Mouse (Mus musculus): ENCODE results near the gene Notch3. TPM values are rescaled to one million over a fixed set of nuclear protein-coding genes. Genes with fewer than 3 reads are reported as not detected.

The Notch3 gene
- polyA plus RNA-seq, 1 experiment: 0.23 TPM

- H3K36me3 ChIP-seq (replicated peaks; ENCODE audit: low read length): no peaks in the 10 kb centered on the region
- peaks cover 39% of the 10 kb centered on the region for H3K4me1 ChIP-seq
- H3K27me3 ChIP-seq (replicated peaks): peaks cover 58% of the 10 kb centered on the region
- no peak for TF ChIP-seq FLI1 (IDR thresholded peaks at IDR 0.05; ENCODE audit: low read length)
- no peak for TF ChIP-seq GATA1 (IDR thresholded peaks at IDR 0.05; ENCODE audit: borderline replicate concordance, low read length)
- peak overlapping the region; percentile 86 for H3K4me3 ChIP-seq (replicated peaks)
- H3K9me3 ChIP-seq: no peaks in the 10 kb centered on the region
These were observed 23.5 kb downstream of the Notch3 start for GRCm38 (mm10) chr17:32142907-32143854.

DNA sequence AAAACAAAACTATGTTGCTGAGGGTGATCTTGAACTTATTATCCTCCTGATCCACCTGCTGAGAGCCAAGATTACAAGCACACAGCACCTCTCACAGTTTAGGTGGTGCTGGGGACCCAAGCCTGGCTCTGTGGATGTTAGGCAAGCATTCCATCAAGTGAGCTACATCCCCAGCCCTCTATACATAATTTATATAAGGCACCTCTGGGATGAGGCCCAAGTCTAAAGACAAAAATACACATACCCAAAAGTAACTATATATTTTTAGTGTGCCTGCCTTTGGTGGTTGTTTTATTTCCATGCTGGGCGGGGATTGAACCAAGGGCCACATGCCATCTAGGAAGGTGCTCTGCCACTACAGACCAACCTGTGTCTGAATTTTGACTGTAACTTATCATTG, 24.4 kb downstream of the Notch3 start:
- Histone ChIP-seq H3K4me1 (peaks cover 39% of the 10 kb centered on the region), H3K9me3 (no peaks in the 10 kb centered on the region), H3K4me3 (replicated peaks) (no peak overlapping the region), H3K36me3 (replicated peaks; ENCODE audit: low read length) (no peaks in the 10 kb centered on the region), H3K27me3 (replicated peaks) (peaks cover 50% of the 10 kb centered on the region)
- TF ChIP-seq FLI1 (IDR thresholded peaks at IDR 0.05; ENCODE audit: low read length) (no peak), GATA1 (IDR thresholded peaks at IDR 0.05; ENCODE audit: borderline replicate concordance, low read length) (no peak)

DNA sequence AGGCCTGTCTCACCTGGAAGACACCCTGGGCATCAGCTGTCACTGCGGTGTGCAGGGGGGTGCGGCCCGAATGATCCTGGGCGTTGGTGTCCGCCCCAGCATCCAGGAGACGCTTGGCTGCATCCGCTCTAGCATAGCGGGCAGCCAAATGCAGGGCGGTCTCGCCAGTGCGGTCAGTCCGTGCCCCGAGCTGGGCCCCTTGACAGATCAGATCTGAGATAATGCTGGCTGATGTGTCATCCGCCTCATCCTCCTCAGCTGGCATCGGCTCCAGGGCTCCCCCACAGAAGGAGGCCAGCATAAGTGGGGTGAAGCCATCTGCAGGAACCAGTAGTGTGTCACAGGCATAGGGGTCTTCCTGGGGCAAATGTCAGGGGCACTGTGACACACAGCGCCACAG, 33.3 kb downstream of the Notch3 start:
- Histone ChIP-seq H3K9me3 (peaks cover 12% of the 10 kb centered on the region), H3K4me1 (peaks cover 13% of the 10 kb centered on the region), H3K36me3 (replicated peaks; ENCODE audit: low read length) (peaks cover 37% of the 10 kb centered on the region), H3K4me3 (replicated peaks) (no peak overlapping the region), H3K27me3 (replicated peaks) (peaks cover 4% of the 10 kb centered on the region)
- TF ChIP-seq FLI1 (IDR thresholded peaks at IDR 0.05; ENCODE audit: low read length): no peak
- TF ChIP-seq GATA1 (IDR thresholded peaks at IDR 0.05; ENCODE audit: borderline replicate concordance, low read length): no peak

DNA sequence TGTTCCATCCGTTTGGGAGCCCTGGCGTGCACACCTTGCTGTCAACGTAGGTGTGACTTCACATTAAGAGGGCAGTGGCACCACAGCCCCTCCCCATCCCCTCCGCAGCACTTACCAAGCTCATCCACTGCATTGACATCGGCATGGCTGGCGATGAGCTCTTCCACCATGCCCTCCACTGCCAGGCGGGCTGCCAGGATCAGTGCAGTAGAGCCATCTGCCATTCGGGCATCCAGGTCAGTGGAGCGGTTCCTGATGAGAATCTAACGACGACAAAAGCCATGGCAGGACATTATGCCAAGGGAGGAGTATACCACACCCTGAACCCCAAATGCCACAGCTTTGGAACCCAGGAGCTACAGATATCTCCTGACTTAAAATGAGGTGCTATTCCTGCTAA, 34.6 kb downstream of the Notch3 start:
- peaks cover 2% of the 10 kb centered on the region for H3K27me3 ChIP-seq (replicated peaks)
- H3K4me1 ChIP-seq: peaks cover 21% of the 10 kb centered on the region
- H3K36me3 ChIP-seq (replicated peaks; ENCODE audit: low read length): peaks cover 50% of the 10 kb centered on the region
- H3K4me3 ChIP-seq (replicated peaks): peak overlapping the region; percentile 62
- no peak for TF ChIP-seq FLI1 (IDR thresholded peaks at IDR 0.05; ENCODE audit: low read length)
- TF ChIP-seq GATA1 (IDR thresholded peaks at IDR 0.05; ENCODE audit: borderline replicate concordance, low read length): no peak
- peaks cover 12% of the 10 kb centered on the region for H3K9me3 ChIP-seq

GRCm38 (mm10) chr17:32130506-32130905, 36.1 kb downstream of the Notch3 start:
- Histone ChIP-seq H3K4me3 (replicated peaks) (no peak overlapping the region), H3K36me3 (replicated peaks; ENCODE audit: low read length) (peaks cover 65% of the 10 kb centered on the region), H3K9me3 (peaks cover 12% of the 10 kb centered on the region), H3K4me1 (peaks cover 24% of the 10 kb centered on the region), H3K27me3 (replicated peaks) (peaks cover 2% of the 10 kb centered on the region)
- TF ChIP-seq GATA1 (IDR thresholded peaks at IDR 0.05; ENCODE audit: borderline replicate concordance, low read length) (no peak), FLI1 (IDR thresholded peaks at IDR 0.05; ENCODE audit: low read length) (no peak)

- Histone ChIP-seq H3K27me3 (replicated peaks) (no peaks in the 10 kb centered on the region), H3K4me3 (replicated peaks) (no peak overlapping the region)
These were observed 39.5 kb downstream of the Notch3 start for GRCm38 (mm10) chr17:32127195-32127594.

GRCm38 (mm10) chr17:32125407-32125806, 41.2 kb downstream of the Notch3 start:
- no peaks in the 10 kb centered on the region for H3K9me3 ChIP-seq
- peaks cover 51% of the 10 kb centered on the region for H3K4me1 ChIP-seq
- no peak overlapping the region for H3K4me3 ChIP-seq (replicated peaks)
- no peak for TF ChIP-seq FLI1 (IDR thresholded peaks at IDR 0.05; ENCODE audit: low read length)
- no peak for TF ChIP-seq GATA1 (IDR thresholded peaks at IDR 0.05; ENCODE audit: borderline replicate concordance, low read length)
- peaks cover 87% of the 10 kb centered on the region for H3K36me3 ChIP-seq (replicated peaks; ENCODE audit: low read length)
- no peaks in the 10 kb centered on the region for H3K27me3 ChIP-seq (replicated peaks)

More at GRCm38 (mm10) chr17:32127195-32127594, 39.5 kb downstream of the Notch3 start:
- Histone ChIP-seq H3K9me3 (peaks cover 3% of the 10 kb centered on the region; the same call in 1 of the 2 replicates), H3K36me3 (replicated peaks; ENCODE audit: low read length) (peaks cover 83% of the 10 kb centered on the region), H3K4me1 (peaks cover 40% of the 10 kb centered on the region)
- TF ChIP-seq FLI1 (IDR thresholded peaks at IDR 0.05; ENCODE audit: low read length) (no peak), GATA1 (IDR thresholded peaks at IDR 0.05; ENCODE audit: borderline replicate concordance, low read length) (no peak)

GRCm38 (mm10) chr17:32123545-32123944, 43.1 kb downstream of the Notch3 start:
- TF ChIP-seq GATA1 (IDR thresholded peaks at IDR 0.05; ENCODE audit: borderline replicate concordance, low read length) (no peak), FLI1 (IDR thresholded peaks at IDR 0.05; ENCODE audit: low read length) (no peak)
- Histone ChIP-seq H3K4me1 (peaks cover 68% of the 10 kb centered on the region), H3K36me3 (replicated peaks; ENCODE audit: low read length) (peaks cover 85% of the 10 kb centered on the region), H3K9me3 (no peaks in the 10 kb centered on the region), H3K27me3 (replicated peaks) (no peaks in the 10 kb centered on the region), H3K4me3 (replicated peaks) (no peak overlapping the region)

GRCm38 (mm10) chr17:32122587-32122970, 44.1 kb downstream of the Notch3 start:
- Histone ChIP-seq H3K36me3 (replicated peaks; ENCODE audit: low read length) (peaks cover 80% of the 10 kb centered on the region), H3K4me1 (peaks cover 70% of the 10 kb centered on the region), H3K4me3 (replicated peaks) (peak overlapping the region; percentile 60), H3K9me3 (no peaks in the 10 kb centered on the region), H3K27me3 (replicated peaks) (no peaks in the 10 kb centered on the region)
- TF ChIP-seq GATA1 (IDR thresholded peaks at IDR 0.05; ENCODE audit: borderline replicate concordance, low read length): no peak
- TF ChIP-seq FLI1 (IDR thresholded peaks at IDR 0.05; ENCODE audit: low read length): no peak

Data from megakaryocyte, embryonic 14.5 days (primary cell).